Mouse (Mus musculus): ENCODE data around the gene Klhl6.

DNA sequence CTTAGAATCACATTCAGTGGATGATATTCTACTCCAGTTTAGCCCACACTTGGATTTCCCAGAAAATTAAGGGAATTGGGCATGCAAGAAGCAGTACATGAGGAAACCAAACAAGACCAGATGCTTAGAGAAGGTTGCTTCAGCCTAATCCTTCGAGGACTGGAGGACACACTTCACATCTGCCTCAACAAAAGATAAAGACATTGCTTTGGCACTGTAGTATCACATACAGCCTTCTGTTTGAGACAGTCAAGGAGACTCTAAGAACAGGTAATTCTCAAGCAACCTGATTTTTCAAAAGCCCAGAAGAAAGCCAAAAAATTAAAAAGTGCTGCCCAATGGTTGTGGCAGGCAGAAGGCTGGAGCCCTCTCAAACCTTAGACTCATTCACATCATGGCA, 16.4 kb downstream of the Klhl6 start:
- TF ChIP-seq POLR2A (IDR thresholded peaks at IDR 0.05; ENCODE audit: insufficient read depth, low read length) (no peak), CTCF (IDR thresholded peaks at IDR 0.05; ENCODE audit: low read depth, low read length) (no peak), EP300 (IDR thresholded peaks at IDR 0.05; ENCODE audit: insufficient read depth, low read depth, low read length) (no peak)

Measured in ES-Bruce4 (cell line).